Mouse (Mus musculus): ENCODE results near the gene Ncapd2. TPM values are rescaled to one million over a fixed set of nuclear protein-coding genes. Genes with fewer than 3 reads are reported as not detected.

Gene Ncapd2
- polyA plus RNA-seq, 1 experiment from 2014 or later = 90.3 TPM

- no peaks in the 10 kb centered on the region for H3K9me3 ChIP-seq (replicated peaks; ENCODE audit: control insufficient read depth, low read length)
- 0 out of 2 replicates have a peak, but pooled peaks cover 5% of the 10 kb centered on the region for H3K36me3 ChIP-seq (ENCODE audit: control insufficient read depth, insufficient read depth, low read length)
- 85% methylated on average over 15 of the region's 15 CpGs for WGBS
- no peaks in the 10 kb centered on the region for H3K27me3 ChIP-seq (ENCODE audit: control insufficient read depth, insufficient read depth, low read length)
- no peak overlapping the region for H3K4me2 ChIP-seq (ENCODE audit: low read depth, low read length)
- H3K4me1 ChIP-seq (ENCODE audit: control insufficient read depth, insufficient read depth, low read length) = peaks cover 23% of the 10 kb centered on the region
- ATAC-seq (ENCODE audit: insufficient read depth, low FRiP score) = no peak
- no peak overlapping the region for H3K9ac ChIP-seq (ENCODE audit: low read length)
- H3K4me3 ChIP-seq (replicated peaks; ENCODE audit: low read length) = no peak overlapping the region
- H3K27ac ChIP-seq (ENCODE audit: low read length) = no peak overlapping the region
Observed at GRCm38 (mm10) chr6:125158944-125159492, 32.5 kb downstream of the Ncapd2 start.

DNA sequence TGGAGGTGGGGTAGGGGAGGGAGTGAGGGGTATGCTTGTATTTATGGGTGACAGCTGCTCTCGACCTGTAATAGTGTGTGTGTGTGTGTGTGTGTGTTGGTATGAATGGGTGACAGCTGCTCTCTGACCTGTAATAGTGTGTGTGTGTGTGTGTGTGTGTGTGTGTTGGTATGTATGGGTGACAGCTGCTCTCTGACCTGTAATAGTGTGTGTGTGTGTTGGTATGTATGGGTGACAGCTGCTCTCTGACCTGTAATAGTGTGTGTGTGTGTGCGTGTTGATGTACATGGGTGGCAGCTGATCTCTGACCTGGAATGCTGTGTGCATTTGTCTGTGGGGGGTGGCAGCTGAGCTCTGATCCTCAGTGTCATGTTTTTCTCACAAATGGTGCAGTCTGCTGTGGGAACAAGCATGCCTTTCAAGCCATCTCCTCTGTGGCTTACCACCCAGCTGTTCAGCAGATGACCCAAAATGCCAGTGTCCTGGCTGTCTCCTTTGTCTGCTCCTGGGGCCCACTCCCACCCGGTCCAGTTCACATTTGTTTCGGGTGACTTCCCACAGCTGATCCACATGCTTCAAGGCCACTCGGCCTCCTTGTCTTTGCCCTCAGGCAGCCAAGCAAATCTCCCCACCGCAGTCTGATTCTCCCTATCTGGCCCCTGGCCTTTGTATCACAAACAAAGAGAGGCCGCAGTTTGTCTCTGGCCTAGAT lies 34.4 kb downstream of the Ncapd2 start:
- no peak overlapping the region for H3K27ac ChIP-seq (ENCODE audit: low read length)

DNA sequence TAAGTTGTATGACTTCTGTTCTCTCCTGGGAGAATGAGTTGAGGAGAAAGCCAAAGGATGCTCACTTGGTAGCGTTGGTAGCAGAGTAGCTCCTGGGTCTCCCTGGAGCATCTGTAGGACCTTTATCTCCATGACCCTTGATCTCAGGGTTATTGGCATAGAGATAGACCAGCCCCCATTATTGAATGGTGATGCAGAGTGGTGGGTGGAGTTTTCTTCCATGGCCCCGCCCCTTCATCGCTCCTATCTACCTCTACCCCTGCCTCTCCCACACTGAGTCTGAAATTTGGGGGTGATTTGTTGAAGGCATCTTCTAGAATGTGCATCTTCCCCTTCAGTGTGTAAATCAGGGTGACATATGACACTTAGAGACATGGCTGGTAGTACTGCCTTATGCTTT lies 35.0 kb downstream of the Ncapd2 start:
- 0 out of 2 replicates have a peak, but pooled peaks cover 5% of the 10 kb centered on the region for H3K36me3 ChIP-seq (ENCODE audit: control insufficient read depth, insufficient read depth, low read length)
- 87% methylated on average over 3 of the region's 3 CpGs for WGBS
- no peak for ATAC-seq (ENCODE audit: insufficient read depth, low FRiP score)
- H3K9ac ChIP-seq (ENCODE audit: low read length) = no peak overlapping the region
- no peak overlapping the region for H3K4me2 ChIP-seq (ENCODE audit: low read depth, low read length)
- no peaks in the 10 kb centered on the region for H3K9me3 ChIP-seq (replicated peaks; ENCODE audit: control insufficient read depth, low read length)
- H3K27me3 ChIP-seq (ENCODE audit: control insufficient read depth, insufficient read depth, low read length) = no peaks in the 10 kb centered on the region
- no peak overlapping the region for H3K27ac ChIP-seq (ENCODE audit: low read length)
- H3K4me1 ChIP-seq (ENCODE audit: control insufficient read depth, insufficient read depth, low read length) = 0 out of 2 replicates have a peak, but pooled peaks cover 6% of the 10 kb centered on the region
- no peak overlapping the region for H3K4me3 ChIP-seq (replicated peaks; ENCODE audit: low read length)

More for the DNA sequence above, 34.4 kb downstream of the Ncapd2 start:
- Histone ChIP-seq H3K4me2 (ENCODE audit: low read depth, low read length) (no peak overlapping the region), H3K4me3 (replicated peaks; ENCODE audit: low read length) (no peak overlapping the region), H3K9me3 (replicated peaks; ENCODE audit: control insufficient read depth, low read length) (no peaks in the 10 kb centered on the region), H3K27me3 (ENCODE audit: control insufficient read depth, insufficient read depth, low read length) (no peaks in the 10 kb centered on the region), H3K4me1 (ENCODE audit: control insufficient read depth, insufficient read depth, low read length) (0 out of 2 replicates have a peak, but pooled peaks cover 9% of the 10 kb centered on the region), H3K9ac (ENCODE audit: low read length) (no peak overlapping the region), H3K36me3 (ENCODE audit: control insufficient read depth, insufficient read depth, low read length) (0 out of 2 replicates have a peak, but pooled peaks cover 5% of the 10 kb centered on the region)
- ATAC-seq (ENCODE audit: insufficient read depth, low FRiP score) = no peak
- WGBS = 71% methylated on average over 7 of the region's 7 CpGs

GRCm38 (mm10) chr6:125155262-125155661 lies 36.2 kb downstream of the Ncapd2 start:
- WGBS = 79% methylated on average over 8 of the region's 8 CpGs
- no peak overlapping the region for H3K4me2 ChIP-seq (ENCODE audit: low read depth, low read length)
- H3K4me1 ChIP-seq (ENCODE audit: control insufficient read depth, insufficient read depth, low read length) = no peaks in the 10 kb centered on the region
- no peak overlapping the region for H3K4me3 ChIP-seq (replicated peaks; ENCODE audit: low read length)
- no peak overlapping the region for H3K27ac ChIP-seq (ENCODE audit: low read length)
- no peak overlapping the region for H3K9ac ChIP-seq (ENCODE audit: low read length)
- 0 out of 2 replicates have a peak, but pooled peaks cover 8% of the 10 kb centered on the region for H3K36me3 ChIP-seq (ENCODE audit: control insufficient read depth, insufficient read depth, low read length)
- no peaks in the 10 kb centered on the region for H3K27me3 ChIP-seq (ENCODE audit: control insufficient read depth, insufficient read depth, low read length)
- no peak for ATAC-seq (ENCODE audit: insufficient read depth, low FRiP score)
- H3K9me3 ChIP-seq (replicated peaks; ENCODE audit: control insufficient read depth, low read length) = no peaks in the 10 kb centered on the region

DNA sequence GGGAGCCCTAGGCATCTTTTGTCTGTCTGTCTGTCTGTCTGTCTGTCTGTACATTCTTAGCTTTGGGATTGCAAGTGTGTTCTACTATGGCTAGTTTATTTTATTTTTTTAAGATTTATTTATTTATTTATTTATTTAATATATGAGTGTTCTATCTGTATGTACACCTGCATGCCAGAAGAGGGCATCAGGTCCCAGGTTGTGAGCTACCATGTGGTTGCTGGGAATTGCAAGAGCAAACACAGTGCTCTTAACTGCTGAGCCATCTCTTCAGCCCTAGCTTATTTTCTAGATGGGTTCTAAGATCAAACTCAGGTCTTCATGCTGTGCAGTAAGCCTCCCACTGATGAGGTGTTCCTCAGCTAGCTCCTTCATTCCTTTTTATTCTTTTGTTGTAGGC lies 37.0 kb downstream of the Ncapd2 start:
- Histone ChIP-seq H3K4me3 (replicated peaks; ENCODE audit: low read length) (no peak overlapping the region), H3K9ac (ENCODE audit: low read length) (no peak overlapping the region), H3K9me3 (replicated peaks; ENCODE audit: control insufficient read depth, low read length) (no peaks in the 10 kb centered on the region), H3K4me1 (ENCODE audit: control insufficient read depth, insufficient read depth, low read length) (0 out of 2 replicates have a peak, but pooled peaks cover 2% of the 10 kb centered on the region), H3K27ac (ENCODE audit: low read length) (no peak overlapping the region), H3K27me3 (ENCODE audit: control insufficient read depth, insufficient read depth, low read length) (no peaks in the 10 kb centered on the region), H3K4me2 (ENCODE audit: low read depth, low read length) (no peak overlapping the region), H3K36me3 (ENCODE audit: control insufficient read depth, insufficient read depth, low read length) (0 out of 2 replicates have a peak, but pooled peaks cover 8% of the 10 kb centered on the region)
- no peak for ATAC-seq (ENCODE audit: insufficient read depth, low FRiP score)

DNA sequence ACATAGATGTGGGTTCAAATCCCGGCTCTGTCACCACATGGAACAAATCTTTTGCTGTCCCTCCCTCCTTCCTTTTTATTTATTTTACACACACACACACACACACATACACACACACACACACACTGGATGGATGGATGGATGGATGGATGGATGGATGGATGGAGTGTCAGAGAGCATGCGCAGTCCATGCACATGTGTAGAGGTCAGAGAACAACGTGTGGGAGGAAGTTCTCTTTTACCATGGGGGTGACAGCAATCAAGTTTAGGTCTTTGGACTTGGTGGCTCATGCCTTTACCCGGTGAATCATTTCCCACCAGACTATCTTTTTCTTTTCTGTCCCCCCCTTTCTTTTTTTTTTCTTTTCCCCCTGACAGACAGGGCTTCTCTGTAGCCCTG lies 37.8 kb downstream of the Ncapd2 start:
- Histone ChIP-seq H3K9ac (ENCODE audit: low read length) (no peak overlapping the region), H3K27me3 (ENCODE audit: control insufficient read depth, insufficient read depth, low read length) (no peaks in the 10 kb centered on the region), H3K4me1 (ENCODE audit: control insufficient read depth, insufficient read depth, low read length) (0 out of 2 replicates have a peak, but pooled peaks cover 2% of the 10 kb centered on the region), H3K4me2 (ENCODE audit: low read depth, low read length) (no peak overlapping the region), H3K4me3 (replicated peaks; ENCODE audit: low read length) (no peak overlapping the region), H3K36me3 (ENCODE audit: control insufficient read depth, insufficient read depth, low read length) (0 out of 2 replicates have a peak, but pooled peaks cover 7% of the 10 kb centered on the region), H3K27ac (ENCODE audit: low read length) (no peak overlapping the region), H3K9me3 (replicated peaks; ENCODE audit: control insufficient read depth, low read length) (no peaks in the 10 kb centered on the region)
- no peak for ATAC-seq (ENCODE audit: insufficient read depth, low FRiP score)
- WGBS = 90% methylated on average over 4 of the region's 4 CpGs

DNA sequence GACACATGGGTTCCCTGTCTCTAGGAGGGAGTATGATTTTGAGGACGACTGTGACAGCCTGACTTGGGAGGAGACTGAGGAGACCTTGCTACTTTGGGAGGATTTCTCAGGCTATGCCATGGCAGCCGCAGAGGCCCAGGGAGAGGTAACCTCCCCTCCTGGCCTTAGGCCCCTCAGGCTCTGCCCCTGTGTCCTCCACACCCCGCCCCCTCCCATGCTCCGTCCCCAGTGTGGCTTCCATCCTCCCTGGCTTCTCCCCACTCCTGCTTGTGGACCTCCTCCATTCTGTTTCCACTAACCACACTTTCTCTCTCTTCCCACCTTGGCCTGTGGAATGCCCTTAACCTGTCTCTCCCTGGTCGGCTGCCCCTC lies 38.5 kb downstream of the Ncapd2 start:
- ATAC-seq (ENCODE audit: insufficient read depth, low FRiP score) = no peak
- Histone ChIP-seq H3K4me3 (replicated peaks; ENCODE audit: low read length) (no peak overlapping the region), H3K9me3 (replicated peaks; ENCODE audit: control insufficient read depth, low read length) (no peaks in the 10 kb centered on the region), H3K4me2 (ENCODE audit: low read depth, low read length) (no peak overlapping the region), H3K36me3 (ENCODE audit: control insufficient read depth, insufficient read depth, low read length) (0 out of 2 replicates have a peak, but pooled peaks cover 3% of the 10 kb centered on the region), H3K4me1 (ENCODE audit: control insufficient read depth, insufficient read depth, low read length) (0 out of 2 replicates have a peak, but pooled peaks cover 2% of the 10 kb centered on the region), H3K27ac (ENCODE audit: low read length) (no peak overlapping the region), H3K27me3 (ENCODE audit: control insufficient read depth, insufficient read depth, low read length) (no peaks in the 10 kb centered on the region), H3K9ac (ENCODE audit: low read length) (no peak overlapping the region)
- 75% methylated on average over 5 of the region's 5 CpGs for WGBS

GRCm38 (mm10) chr6:125152212-125153017 lies 39.1 kb downstream of the Ncapd2 start:
- Histone ChIP-seq H3K36me3 (ENCODE audit: control insufficient read depth, insufficient read depth, low read length) (0 out of 2 replicates have a peak, but pooled peaks cover 3% of the 10 kb centered on the region), H3K4me1 (ENCODE audit: control insufficient read depth, insufficient read depth, low read length) (peaks cover 4% of the 10 kb centered on the region), H3K9ac (ENCODE audit: low read length) (no peak overlapping the region), H3K9me3 (replicated peaks; ENCODE audit: control insufficient read depth, low read length) (no peaks in the 10 kb centered on the region), H3K4me2 (ENCODE audit: low read depth, low read length) (no peak overlapping the region), H3K27me3 (ENCODE audit: control insufficient read depth, insufficient read depth, low read length) (no peaks in the 10 kb centered on the region), H3K4me3 (replicated peaks; ENCODE audit: low read length) (no peak overlapping the region), H3K27ac (ENCODE audit: low read length) (no peak overlapping the region)
- ATAC-seq (ENCODE audit: insufficient read depth, low FRiP score) = peak; percentile 30; the same call in 1 of the 2 replicates
- WGBS = 75% methylated on average over 22 of the region's 22 CpGs

GRCm38 (mm10) chr6:125149569-125149950 lies 41.9 kb downstream of the Ncapd2 start:
- ATAC-seq (ENCODE audit: insufficient read depth, low FRiP score) = no peak
- WGBS = 78% methylated on average over 7 of the region's 7 CpGs
- no peak overlapping the region; the same call in 1 of the 2 replicates for H3K27ac ChIP-seq (ENCODE audit: low read length)
- H3K4me1 ChIP-seq (ENCODE audit: control insufficient read depth, insufficient read depth, low read length) = peaks cover 18% of the 10 kb centered on the region
- H3K4me2 ChIP-seq (ENCODE audit: low read depth, low read length) = no peak overlapping the region
- no peak overlapping the region for H3K9ac ChIP-seq (ENCODE audit: low read length)
- no peaks in the 10 kb centered on the region for H3K27me3 ChIP-seq (ENCODE audit: control insufficient read depth, insufficient read depth, low read length)
- no peak overlapping the region for H3K4me3 ChIP-seq (replicated peaks; ENCODE audit: low read length)
- no peaks in the 10 kb centered on the region for H3K9me3 ChIP-seq (replicated peaks; ENCODE audit: control insufficient read depth, low read length)
- 0 out of 2 replicates have a peak, but pooled peaks cover 3% of the 10 kb centered on the region for H3K36me3 ChIP-seq (ENCODE audit: control insufficient read depth, insufficient read depth, low read length)

Measured in stomach, embryonic 16.5 days (tissue).